Mouse (Mus musculus) megakaryocyte, embryonic 14.5 days (primary cell): Measurements from ENCODE around the gene Mindy2.

Experiments used
- FLI1 ChIP-seq: IDR thresholded peaks from 2 replicates; pipeline ENCODE4 v1.6.1; 2012; ENCODE audit warnings: low read length, inconsistent platforms, mixed read lengths
- GATA1 ChIP-seq: IDR thresholded peaks from 3 replicates; pipeline ENCODE4 v1.6.1; 2012; ENCODE audit warnings: mixed read lengths, low read length, inconsistent platforms, borderline replicate concordance

- TF ChIP-seq GATA1 (no peak), FLI1 (no peak)
These were observed 101.5 kb downstream of the Mindy2 start for GRCm38 (mm10) chr9:70555431-70555830.
